Mouse (Mus musculus) forebrain, embryonic 13.5 days (tissue): Measurements from ENCODE around the gene Rex1bd. TPM values are rescaled to one million over a fixed set of nuclear protein-coding genes. Genes with fewer than 3 reads are reported as not detected.
A peak's percentile ranks its signal among the peaks of the same experiment; 100 is the strongest.

ENCODE experiments used
- ATAC-seq: fragments of 200-750 bp; cut with Nextera tagmentation; 2 replicates; pipeline ENCODE4 v1.8.0; 2017
- H3K27ac ChIP-seq: fragments of 300-500 bp; sonication (generic); 2 replicates; pipeline ENCODE4 v1.5.1; 2015; ENCODE audit warnings: inconsistent platforms, mild to moderate bottlenecking, moderate library complexity
- H3K27me3 ChIP-seq: fragments of 300-500 bp; sonication (generic); 2 replicates; pipeline ENCODE4 v1.6.1; 2015; ENCODE audit warnings: mild to moderate bottlenecking, inconsistent platforms
- H3K36me3 ChIP-seq: fragments of 300-500 bp; sonication (generic); 2 replicates; pipeline ENCODE4 v1.6.1; 2015; ENCODE audit warnings: mild to moderate bottlenecking, inconsistent platforms; ENCODE audit not compliant: poor library complexity, severe bottlenecking
- H3K4me1 ChIP-seq: fragments of 300-500 bp; sonication (generic); 2 replicates; pipeline ENCODE4 v1.6.1; 2015; ENCODE audit warnings: inconsistent platforms
- H3K4me2 ChIP-seq: fragments of 300-500 bp; sonication (generic); 2 replicates; pipeline ENCODE4 v1.6.1; 2015; ENCODE audit warnings: inconsistent platforms, mild to moderate bottlenecking, moderate library complexity
- H3K4me3 ChIP-seq: fragments of 300-500 bp; sonication (generic); 2 replicates; pipeline ENCODE4 v1.5.1; 2015; ENCODE audit warnings: mild to moderate bottlenecking, inconsistent platforms
- H3K9ac ChIP-seq: fragments of 300-500 bp; sonication (generic); 2 replicates; pipeline ENCODE4 v1.6.1; 2015; ENCODE audit warnings: mild to moderate bottlenecking, inconsistent platforms
- H3K9me3 ChIP-seq: fragments of 300-500 bp; sonication (generic); replicated peaks from 2 replicates; pipeline ENCODE4 v1.6.1; 2016; ENCODE audit warnings: inconsistent platforms
- WGBS: fragments of 180-500 bp; shearing (Covaris S2); methylation state at CpG from one replicate; pipeline ENCODE4 v1.1.7; 2015; 5-methylcytosine and 5-hydroxymethylcytosine counted together
- polyA plus RNA-seq: library from polyadenylated mRNA; unstranded; fragments of >200 nt; fragmentation: Nextera tagmentation; extraction: Ambion mirVana; gene quantifications from 2 replicates; pipeline ENCODE4 v1.2.1, GENCODE M21; 2015

Rex1bd gene
- polyA plus RNA-seq, 1 experiment from 2014 or later: 150 TPM

DNA sequence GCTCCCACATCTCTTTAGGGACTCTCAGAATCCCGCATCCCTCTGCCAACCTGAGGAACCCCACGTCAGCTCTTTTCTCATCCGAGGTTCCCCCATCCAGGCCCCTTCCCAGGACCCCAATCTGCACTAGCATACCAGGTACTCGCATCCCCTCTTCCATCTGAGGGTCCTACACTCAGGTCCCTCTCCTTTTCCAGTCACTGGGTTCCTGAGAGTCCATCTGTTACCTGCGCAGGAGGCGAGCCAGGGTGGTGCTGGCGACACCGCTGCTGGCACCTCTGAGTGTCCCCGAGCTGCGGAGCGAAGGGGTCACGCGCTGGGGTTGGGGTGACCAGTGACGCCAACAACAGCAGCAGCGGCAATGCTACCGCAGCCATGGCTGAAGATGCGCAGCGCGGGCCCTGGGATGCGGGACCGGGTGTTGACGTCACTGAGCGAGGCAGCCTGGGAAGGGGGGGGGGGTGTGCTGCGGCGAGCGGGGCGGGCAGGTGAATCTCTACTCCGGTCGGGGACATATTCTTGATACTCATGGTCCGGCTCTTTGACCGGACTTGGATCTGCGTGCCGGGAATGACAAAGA lies 19.5 kb downstream of the Rex1bd start, which contains the start of gene Tmem59l:
Tmem59l (minus strand) TSS at position 418 of the 580 bp plus-strand sequence.
- Histone ChIP-seq H3K4me2 (peak within 1 kb of the TSS; percentile 72), H3K27ac (no peak within 1 kb of the TSS), H3K9ac (peak within 1 kb of the TSS; percentile 75), H3K4me1 (peaks cover 38% of the 10 kb centered on the region), H3K4me3 (peak within 1 kb of the TSS; percentile 51), H3K27me3 (peaks cover 95% of the 10 kb centered on the region), H3K9me3 (no peaks in the 10 kb centered on the region), H3K36me3 (no peaks in the 10 kb centered on the region)
- 3% methylated on average over 32 of the region's 33 CpGs for WGBS
- ATAC-seq: peak; percentile 73

DNA sequence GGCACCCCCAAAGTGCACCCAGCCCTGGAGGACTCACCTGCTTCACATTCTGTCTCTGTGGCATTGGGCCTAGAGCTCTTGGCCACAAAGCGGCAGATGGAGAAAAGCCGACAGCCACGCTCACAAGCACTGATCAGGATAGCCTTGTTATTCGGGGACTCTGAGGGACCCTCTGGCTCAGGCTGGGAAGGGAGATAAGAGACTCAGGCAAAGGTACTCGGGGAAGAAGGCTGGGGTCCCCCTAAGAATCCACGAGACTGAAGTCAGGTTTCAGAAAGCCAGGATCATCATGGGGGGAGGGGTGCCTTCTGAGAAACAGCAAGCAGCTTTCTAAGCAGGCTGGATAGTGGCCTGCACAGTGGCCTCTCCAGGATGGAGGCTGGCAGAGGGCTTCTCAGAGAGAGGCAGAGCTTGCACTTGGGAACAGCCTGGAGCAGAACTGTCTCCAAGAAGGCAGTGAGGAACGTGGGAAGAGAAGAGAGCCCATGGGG lies 20.3 kb downstream of the Rex1bd start:
- Histone ChIP-seq H3K9ac (peak overlapping the region; percentile 75; the same call in 1 of the 2 replicates), H3K4me1 (peaks cover 35% of the 10 kb centered on the region), H3K9me3 (no peaks in the 10 kb centered on the region), H3K27me3 (peaks cover 90% of the 10 kb centered on the region), H3K27ac (no peak overlapping the region), H3K4me2 (peak overlapping the region; percentile 72), H3K4me3 (peak overlapping the region; percentile 51), H3K36me3 (no peaks in the 10 kb centered on the region)
- no peak for ATAC-seq
- 47% methylated on average over 7 of the region's 7 CpGs for WGBS

DNA sequence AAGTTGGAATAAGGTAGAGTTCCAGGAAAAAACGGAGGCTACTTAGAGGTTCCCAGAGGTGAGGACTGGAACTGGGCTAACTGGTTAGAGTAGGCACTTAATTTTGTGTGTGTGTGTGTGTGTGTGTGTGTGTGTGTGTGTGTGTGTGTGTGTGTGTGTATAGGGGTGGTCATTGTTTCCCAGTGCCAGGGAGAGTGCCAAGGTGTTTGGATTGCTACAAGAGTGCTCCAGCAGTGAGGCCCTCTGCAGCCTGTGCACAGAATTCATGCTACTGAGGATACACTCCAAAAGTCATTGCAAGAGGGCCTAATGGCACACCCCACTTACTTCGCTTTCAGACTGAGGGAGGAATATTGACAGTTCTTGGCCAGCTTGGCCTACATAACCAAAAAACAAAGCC lies 23.6 kb downstream of the Rex1bd start:
- Histone ChIP-seq H3K4me2 (no peak overlapping the region), H3K27me3 (peaks cover 77% of the 10 kb centered on the region), H3K27ac (no peak overlapping the region), H3K4me1 (peaks cover 10% of the 10 kb centered on the region; the same call in 1 of the 2 replicates), H3K36me3 (no peaks in the 10 kb centered on the region), H3K4me3 (no peak overlapping the region), H3K9ac (no peak overlapping the region), H3K9me3 (no peaks in the 10 kb centered on the region)
- 58% methylated on average over 2 of the region's 2 CpGs for WGBS
- ATAC-seq: no peak

DNA sequence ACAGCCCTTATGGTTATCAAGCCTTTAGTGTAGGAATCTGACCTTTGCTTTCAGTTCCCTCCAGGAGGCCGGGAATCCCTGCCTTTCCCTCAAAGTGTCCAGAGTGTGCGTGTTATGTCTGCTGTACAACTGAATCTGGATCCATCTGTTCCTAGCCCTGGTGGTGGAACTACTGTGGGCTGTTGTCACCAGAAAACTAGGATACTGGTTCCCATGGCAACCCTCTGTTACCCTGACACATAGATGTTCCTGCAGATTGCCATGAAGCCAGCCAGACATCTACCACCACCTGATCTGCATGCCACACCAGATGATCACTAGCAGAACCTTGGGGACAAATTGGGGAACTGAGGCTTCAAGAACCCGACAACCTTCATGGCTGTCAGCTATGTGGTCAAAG lies 24.6 kb downstream of the Rex1bd start:
- peaks cover 5% of the 10 kb centered on the region; the same call in 1 of the 2 replicates for H3K4me1 ChIP-seq
- no peak overlapping the region for H3K9ac ChIP-seq
- H3K4me2 ChIP-seq: no peak overlapping the region
- H3K4me3 ChIP-seq: no peak overlapping the region
- H3K27me3 ChIP-seq: peaks cover 75% of the 10 kb centered on the region
- ATAC-seq: no peak
- H3K9me3 ChIP-seq: no peaks in the 10 kb centered on the region
- H3K36me3 ChIP-seq: no peaks in the 10 kb centered on the region
- WGBS: 81% methylated on average over 3 of the region's 3 CpGs
- H3K27ac ChIP-seq: no peak overlapping the region

DNA sequence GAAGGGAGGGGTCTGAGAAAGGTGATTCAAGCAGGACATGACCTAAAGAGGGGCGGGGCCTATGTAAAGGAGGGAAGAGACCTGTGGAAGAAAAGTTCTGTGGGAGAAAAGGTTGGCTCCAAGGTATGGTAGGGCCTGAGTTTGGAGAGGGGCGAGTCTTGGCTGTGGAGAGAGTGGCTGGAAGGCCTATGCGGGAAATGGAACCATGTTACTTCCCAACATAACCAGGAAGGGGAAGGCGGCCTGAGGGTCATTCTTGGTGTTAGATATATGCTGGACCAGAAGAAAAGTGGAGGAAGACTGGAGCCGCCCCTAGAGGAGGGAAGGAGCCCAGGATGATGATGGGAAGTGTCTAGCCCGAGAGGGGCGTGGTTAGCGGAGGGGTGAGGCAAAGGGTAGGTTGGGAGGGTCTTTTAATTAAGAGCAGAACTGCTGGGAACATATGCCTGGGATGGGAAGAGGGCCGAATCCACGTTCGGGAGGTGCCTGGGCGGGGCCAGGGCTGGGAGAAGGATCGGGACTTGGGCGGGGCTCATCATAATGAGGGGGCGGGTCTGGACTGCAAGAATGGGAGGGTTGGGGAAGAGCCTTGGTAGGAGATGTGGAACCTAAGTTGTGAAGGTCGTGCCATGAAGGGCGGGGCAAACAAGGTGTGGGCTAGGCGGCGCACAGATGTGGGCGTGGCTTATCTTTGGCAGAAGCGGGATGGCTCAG lies 29.1 kb downstream of the Rex1bd start:
- H3K36me3 ChIP-seq: 0 out of 2 replicates have a peak, but pooled peaks cover 3% of the 10 kb centered on the region
- peaks cover 7% of the 10 kb centered on the region for H3K4me1 ChIP-seq
- H3K4me2 ChIP-seq: peak overlapping the region; percentile 77
- WGBS: 2% methylated on average over 21 of the region's 21 CpGs
- H3K9me3 ChIP-seq: no peaks in the 10 kb centered on the region
- no peak overlapping the region for H3K27ac ChIP-seq
- H3K9ac ChIP-seq: no peak overlapping the region
- peaks cover 31% of the 10 kb centered on the region for H3K27me3 ChIP-seq
- H3K4me3 ChIP-seq: peak overlapping the region; percentile 68
- ATAC-seq: peak; percentile 52

DNA sequence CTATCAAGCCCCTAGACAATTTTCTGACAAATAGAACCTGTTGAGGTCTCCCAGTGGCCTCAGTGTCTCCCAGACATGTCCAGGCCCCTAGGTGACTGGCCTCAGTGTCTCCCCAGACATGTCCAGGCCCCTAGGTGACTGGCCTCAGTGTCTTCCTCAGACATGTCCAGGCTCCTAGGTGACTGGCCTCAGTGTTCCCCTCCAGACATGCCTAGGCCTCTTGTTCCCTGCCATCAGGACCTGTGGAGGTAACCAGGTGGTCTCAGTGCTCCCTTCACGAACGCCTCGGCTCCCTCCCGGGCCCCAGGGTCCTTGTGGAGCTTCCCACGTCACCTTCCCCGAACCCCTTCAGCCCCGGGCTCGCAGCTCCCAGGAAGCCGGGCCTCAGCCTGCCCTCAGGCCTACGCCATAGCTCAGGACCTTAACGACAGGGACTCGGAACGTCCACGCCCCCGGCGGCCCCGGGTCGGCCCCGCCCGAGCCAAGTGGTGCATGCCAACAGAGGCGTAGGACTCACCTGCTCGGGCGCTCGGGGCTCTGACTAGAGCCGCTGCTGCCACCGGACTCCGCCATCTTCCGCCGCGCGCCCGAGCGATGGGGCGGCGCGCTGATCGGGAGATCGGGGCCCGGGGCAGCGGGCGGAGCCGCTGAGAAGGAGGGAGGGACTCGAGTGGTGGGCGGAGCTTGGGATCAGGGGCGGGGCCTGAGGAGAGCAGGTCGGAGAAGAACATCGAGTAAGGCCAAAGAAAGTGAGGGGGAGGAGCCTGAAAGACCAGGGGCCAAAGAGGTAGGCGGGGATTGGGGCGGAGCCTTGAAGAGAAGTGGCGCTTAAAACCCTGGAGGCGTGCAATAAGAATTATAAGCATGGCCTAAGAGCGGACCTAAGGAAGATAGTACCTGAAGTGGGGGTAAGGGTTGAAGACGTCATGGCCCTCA lies 30.0 kb downstream of the Rex1bd start, which contains the start of gene Klhl26:
Klhl26 (minus strand) TSS at position 636 of the 936 bp plus-strand sequence.
- WGBS: under 1% methylated on average over 53 of the region's 53 CpGs
- H3K9me3 ChIP-seq: no peaks in the 10 kb centered on the region
- ATAC-seq: peak; percentile 90
- H3K36me3 ChIP-seq: 0 out of 2 replicates have a peak, but pooled peaks cover 3% of the 10 kb centered on the region
- H3K27ac ChIP-seq: no peak within 1 kb of the TSS
- peaks cover 27% of the 10 kb centered on the region for H3K27me3 ChIP-seq
- H3K4me1 ChIP-seq: peaks cover 7% of the 10 kb centered on the region
- peak within 1 kb of the TSS; percentile 84 for H3K9ac ChIP-seq
- peak within 1 kb of the TSS; percentile 68 for H3K4me3 ChIP-seq
- peak within 1 kb of the TSS; percentile 77 for H3K4me2 ChIP-seq

DNA sequence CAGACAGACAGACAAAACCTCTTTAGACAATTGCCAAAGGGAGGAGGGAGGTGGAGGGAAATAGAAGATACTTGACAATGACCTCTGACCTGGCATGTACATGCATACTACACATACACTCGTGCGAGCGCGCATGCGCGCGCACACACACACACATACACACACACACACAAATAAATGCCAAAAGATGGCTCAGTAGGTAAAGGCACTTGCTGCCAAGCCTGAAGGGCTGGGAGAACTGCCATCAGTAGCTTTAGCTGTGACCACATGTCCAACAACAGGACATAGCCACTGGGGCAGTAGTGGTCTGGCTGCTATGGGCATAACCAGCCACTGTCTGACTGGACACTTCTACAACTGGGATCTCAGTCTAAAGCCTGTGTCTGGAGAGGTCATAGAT lies 34.7 kb downstream of the Rex1bd start:
- no peak overlapping the region for H3K9ac ChIP-seq
- no peaks in the 10 kb centered on the region for H3K27me3 ChIP-seq
- H3K9me3 ChIP-seq: no peaks in the 10 kb centered on the region
- peaks cover 7% of the 10 kb centered on the region; the same call in 1 of the 2 replicates for H3K36me3 ChIP-seq
- WGBS: 92% methylated on average over 7 of the region's 7 CpGs
- no peak overlapping the region for H3K4me2 ChIP-seq
- no peak overlapping the region for H3K27ac ChIP-seq
- no peak overlapping the region for H3K4me3 ChIP-seq
- ATAC-seq: no peak
- H3K4me1 ChIP-seq: peaks cover 7% of the 10 kb centered on the region

DNA sequence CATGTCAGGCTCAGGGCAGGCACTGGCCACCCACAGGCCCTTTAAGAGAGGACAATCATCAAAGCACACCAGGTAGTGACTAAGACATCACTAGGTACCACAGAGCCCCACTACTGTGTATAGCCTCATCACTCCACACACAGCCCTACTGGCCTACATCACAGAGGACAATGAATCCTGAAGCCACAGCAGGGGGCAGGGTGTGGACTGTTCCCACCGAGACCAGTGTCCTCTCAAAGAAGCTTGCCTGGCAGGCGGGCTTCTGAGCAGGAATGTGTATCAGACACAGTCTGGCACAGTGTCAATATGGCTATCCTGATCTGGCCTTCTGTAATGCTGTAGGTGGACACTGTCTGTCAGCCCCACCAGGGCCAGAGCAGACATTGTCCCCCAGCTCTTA lies 36.6 kb downstream of the Rex1bd start:
- ATAC-seq: no peak
- 60% methylated on average over 2 of the region's 2 CpGs for WGBS

DNA sequence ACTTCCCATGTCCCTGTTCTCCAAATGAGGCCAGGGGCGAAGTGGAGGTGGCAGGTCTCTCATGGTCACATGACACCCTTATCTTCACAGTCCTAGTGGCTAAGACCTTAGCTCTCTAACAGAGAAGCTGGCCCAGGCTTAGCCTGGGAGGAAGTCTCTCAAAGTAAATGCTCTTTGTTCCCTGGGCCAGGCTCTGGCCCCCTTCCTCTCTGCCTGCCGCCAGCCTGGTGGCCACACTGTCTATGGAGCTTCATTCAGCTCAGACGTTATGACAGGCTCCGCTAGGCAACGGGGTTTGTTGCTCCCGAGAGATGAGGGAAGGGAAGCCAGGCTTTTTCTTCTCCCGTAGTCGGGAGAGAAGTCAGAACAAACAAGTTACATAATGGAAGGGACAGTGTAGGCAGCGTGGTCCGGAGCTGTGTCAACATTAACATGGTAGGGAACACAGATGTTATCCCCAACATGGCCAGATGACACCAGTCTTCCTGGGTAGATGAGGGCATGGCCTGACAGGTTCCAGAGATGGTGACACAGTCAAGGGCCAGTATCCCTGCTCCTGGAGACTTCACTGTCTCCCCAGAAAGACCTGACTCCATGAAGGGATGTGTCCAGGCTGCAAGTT lies 37.1 kb downstream of the Rex1bd start:
- Histone ChIP-seq H3K9me3 (no peaks in the 10 kb centered on the region), H3K4me2 (no peak overlapping the region), H3K27ac (no peak overlapping the region), H3K9ac (no peak overlapping the region), H3K36me3 (peaks cover 9% of the 10 kb centered on the region; the same call in 1 of the 2 replicates), H3K4me1 (no peaks in the 10 kb centered on the region), H3K4me3 (no peak overlapping the region), H3K27me3 (no peaks in the 10 kb centered on the region)
- 56% methylated on average over 10 of the region's 10 CpGs for WGBS
- no peak for ATAC-seq

More for the DNA sequence above, 36.6 kb downstream of the Rex1bd start:
- no peak overlapping the region for H3K4me3 ChIP-seq
- peaks cover 9% of the 10 kb centered on the region; the same call in 1 of the 2 replicates for H3K36me3 ChIP-seq
- no peak overlapping the region for H3K9ac ChIP-seq
- no peaks in the 10 kb centered on the region for H3K4me1 ChIP-seq
- no peak overlapping the region for H3K4me2 ChIP-seq
- no peak overlapping the region for H3K27ac ChIP-seq
- H3K27me3 ChIP-seq: no peaks in the 10 kb centered on the region
- no peaks in the 10 kb centered on the region for H3K9me3 ChIP-seq

DNA sequence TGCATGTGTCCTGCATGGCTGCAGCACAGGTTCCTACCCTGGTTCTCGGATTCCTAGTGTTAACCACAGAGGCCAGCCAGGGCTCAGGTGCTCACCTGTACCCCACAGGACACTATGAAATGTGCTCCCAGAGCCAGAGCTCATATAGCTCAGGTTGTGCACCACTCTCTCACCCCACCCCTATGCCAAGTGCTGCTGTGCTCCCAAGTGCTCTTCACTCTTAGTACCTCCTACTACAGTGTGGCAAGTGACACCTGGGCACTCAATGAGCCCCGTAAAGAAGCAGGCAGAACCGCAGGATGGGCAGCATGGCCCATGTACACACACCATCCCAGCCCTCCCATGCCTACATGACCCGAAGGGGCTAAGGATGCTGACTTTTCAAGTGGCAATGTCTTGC lies 37.8 kb downstream of the Rex1bd start:
- no peak for ATAC-seq
- no peak overlapping the region for H3K4me3 ChIP-seq
- H3K27ac ChIP-seq: no peak overlapping the region
- H3K4me1 ChIP-seq: no peaks in the 10 kb centered on the region
- H3K36me3 ChIP-seq: peaks cover 9% of the 10 kb centered on the region; the same call in 1 of the 2 replicates
- 94% methylated on average over 4 of the region's 4 CpGs for WGBS
- H3K27me3 ChIP-seq: no peaks in the 10 kb centered on the region
- H3K9me3 ChIP-seq: no peaks in the 10 kb centered on the region
- H3K4me2 ChIP-seq: no peak overlapping the region
- H3K9ac ChIP-seq: no peak overlapping the region

DNA sequence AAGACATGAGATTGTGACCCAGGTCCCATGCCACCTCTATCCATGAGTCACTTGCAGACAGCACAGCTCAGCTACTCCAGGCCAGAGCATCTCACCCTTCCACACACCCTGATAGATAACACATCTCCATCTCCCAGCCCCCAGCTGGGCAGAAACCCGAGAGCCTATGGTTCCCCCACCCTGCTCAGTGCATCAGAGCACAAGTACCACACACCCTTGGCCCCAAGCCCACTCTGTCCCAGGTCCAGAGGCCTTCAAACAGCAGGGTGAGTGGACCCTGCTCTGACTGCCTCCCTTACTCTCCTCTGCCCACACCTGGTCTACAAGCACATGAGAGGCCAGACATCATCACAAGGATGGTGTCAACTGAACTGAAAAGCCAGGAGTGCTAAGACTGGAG lies 38.6 kb downstream of the Rex1bd start:
- ATAC-seq: no peak
- 94% methylated on average over 1 of the region's 1 CpGs for WGBS
- no peaks in the 10 kb centered on the region for H3K9me3 ChIP-seq

More for the DNA sequence above, 38.6 kb downstream of the Rex1bd start:
- Histone ChIP-seq H3K4me2 (no peak overlapping the region), H3K9ac (no peak overlapping the region), H3K27ac (no peak overlapping the region), H3K27me3 (no peaks in the 10 kb centered on the region), H3K4me3 (no peak overlapping the region), H3K4me1 (peaks cover 6% of the 10 kb centered on the region; the same call in 1 of the 2 replicates), H3K36me3 (peaks cover 9% of the 10 kb centered on the region; the same call in 1 of the 2 replicates)
